Mouse (Mus musculus): Measurements from ENCODE around the gene Gsn.

The Gsn gene

GRCm38 (mm10) chr2:35255004-35255403 lies 1.2 kb upstream of the Gsn start:
- DNase-seq (ENCODE audit: low read depth), result no peak

DNA sequence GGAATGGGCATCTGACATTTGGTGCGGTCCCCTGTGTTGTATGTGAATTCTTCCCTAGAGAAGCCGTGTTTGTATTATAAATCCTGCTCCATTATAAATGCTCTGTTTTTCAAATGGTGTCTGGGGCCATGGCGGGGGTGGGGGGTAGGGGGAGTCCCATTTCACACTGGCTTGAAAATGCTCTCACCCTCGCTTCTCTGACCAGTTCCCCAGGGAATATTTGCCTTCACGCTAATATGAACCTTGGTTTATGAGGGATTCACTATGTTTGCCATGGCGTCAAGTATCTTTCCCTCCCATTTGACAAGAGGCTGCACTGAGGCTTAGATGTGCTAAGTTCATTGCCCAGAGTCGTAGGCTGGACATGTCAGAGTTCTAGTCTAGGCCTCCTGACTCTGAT lies 718 bp upstream of the Gsn start:
- DNase-seq (ENCODE audit: low read depth), result no peak

- DNase-seq (ENCODE audit: low read depth), result no peak
These were observed 752 bp downstream of the Gsn start for GRCm38 (mm10) chr2:35256932-35257331.

DNA sequence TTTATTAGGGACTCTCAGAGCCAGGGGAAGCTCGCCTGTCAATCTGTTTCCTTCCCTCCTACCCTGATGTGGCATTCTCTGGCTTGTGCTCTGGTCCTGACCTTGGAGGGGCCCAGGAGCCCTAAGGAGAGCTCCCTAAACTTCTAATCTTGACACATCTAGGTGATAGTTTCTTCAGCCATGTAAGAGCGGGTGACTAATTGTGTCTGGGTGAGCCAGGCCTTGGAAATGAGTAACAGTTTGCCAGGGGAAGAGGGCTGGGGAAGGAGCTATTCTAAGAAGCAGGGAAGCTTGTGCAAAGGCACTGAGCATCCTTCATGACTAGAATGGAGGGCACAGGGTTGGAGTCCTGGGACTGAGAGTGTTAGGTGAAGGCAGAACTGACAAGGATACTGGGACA lies 1.7 kb downstream of the Gsn start:
- no peak for DNase-seq (ENCODE audit: low read depth)

DNA sequence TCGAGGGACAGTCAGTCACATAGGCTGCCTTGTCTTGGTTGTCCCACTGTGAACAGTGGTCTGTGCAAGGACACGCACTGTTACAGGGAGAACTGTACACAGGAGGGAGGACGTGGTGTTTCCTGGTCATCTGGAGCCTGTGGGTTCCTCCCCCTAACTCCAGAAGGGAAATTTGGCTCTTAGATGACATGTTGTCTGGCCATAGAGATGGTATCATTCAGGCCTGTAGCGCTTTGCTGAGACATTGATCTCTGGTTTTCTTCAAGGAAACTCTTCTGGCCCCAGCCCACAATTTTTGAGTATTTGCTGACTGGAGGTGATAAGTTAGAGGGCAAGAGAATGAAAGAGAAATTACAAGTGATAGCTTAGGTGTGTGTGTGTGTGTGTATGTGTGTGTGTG lies 2.4 kb downstream of the Gsn start:
- no peak for DNase-seq (ENCODE audit: low read depth)

GRCm38 (mm10) chr2:35259338-35260080 lies 3.3 kb downstream of the Gsn start:
- no peak for DNase-seq (ENCODE audit: low read depth)

DNA sequence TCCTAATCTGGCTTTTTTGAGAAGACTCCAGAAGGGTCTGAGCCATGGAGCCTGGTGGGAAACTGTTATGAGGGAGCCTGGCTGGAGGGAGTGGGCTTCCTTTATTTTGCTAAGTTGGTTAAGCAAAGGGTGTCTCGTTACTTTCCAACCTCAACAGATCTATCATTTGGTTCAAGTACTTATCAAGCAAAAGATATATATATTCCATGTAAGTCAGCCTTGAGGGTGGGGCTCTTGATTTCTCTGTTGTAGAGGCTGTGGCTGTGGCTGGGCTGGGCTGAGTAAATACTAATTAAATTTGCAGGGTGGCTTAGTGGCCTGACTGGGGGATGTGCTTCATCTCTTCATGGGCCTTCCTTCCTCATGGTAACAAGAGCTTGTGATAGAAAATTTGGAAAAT lies 4.1 kb downstream of the Gsn start:
- DNase-seq (ENCODE audit: low read depth), result no peak

DNA sequence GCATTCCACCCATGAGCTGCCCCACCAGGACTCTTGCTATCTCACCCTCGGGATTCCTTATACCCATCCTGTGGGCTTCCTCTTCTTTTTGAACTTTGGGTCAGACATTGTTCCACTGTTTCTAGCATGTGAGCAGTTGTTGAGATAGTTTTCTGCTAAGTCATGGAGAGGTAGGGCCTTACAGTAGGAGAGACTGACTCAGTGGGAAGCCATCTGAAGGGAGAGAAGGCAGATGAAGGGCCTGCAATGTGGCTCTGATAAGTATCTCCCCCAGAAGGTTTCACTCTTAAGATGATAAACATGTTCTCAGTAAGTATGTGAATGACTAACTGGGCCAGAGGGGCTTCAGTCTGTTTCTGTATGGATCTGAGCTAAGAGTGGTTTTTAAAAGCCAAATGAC lies 7.9 kb downstream of the Gsn start:
- DNase-seq (ENCODE audit: low read depth), result no peak

DNA sequence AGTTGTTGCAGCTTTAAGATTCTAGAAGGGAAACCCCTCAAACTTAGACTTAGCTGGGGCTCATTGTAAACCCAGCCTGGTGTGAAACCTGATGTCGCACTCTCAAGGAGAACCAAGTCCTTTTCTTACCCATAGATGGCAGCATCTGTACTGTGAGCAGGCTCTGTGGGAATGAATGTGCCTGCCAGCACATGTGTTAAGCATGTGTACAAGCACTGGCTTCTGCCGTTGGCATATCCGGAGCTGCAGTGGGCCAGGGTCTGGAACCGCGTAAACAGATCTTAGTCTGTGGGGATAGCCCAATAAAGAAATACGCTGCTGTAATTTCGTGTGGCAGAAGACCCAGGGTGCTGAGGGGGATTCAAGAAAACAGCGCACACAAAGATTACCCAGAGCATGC lies 9.1 kb downstream of the Gsn start:
- DNase-seq (ENCODE audit: low read depth), result no peak

GRCm38 (mm10) chr2:35265775-35266174 lies 9.6 kb downstream of the Gsn start:
- no peak for DNase-seq (ENCODE audit: low read depth)

- DNase-seq (ENCODE audit: low read depth), result no peak
These were observed 10.2 kb downstream of the Gsn start for GRCm38 (mm10) chr2:35266251-35266905.

DNA sequence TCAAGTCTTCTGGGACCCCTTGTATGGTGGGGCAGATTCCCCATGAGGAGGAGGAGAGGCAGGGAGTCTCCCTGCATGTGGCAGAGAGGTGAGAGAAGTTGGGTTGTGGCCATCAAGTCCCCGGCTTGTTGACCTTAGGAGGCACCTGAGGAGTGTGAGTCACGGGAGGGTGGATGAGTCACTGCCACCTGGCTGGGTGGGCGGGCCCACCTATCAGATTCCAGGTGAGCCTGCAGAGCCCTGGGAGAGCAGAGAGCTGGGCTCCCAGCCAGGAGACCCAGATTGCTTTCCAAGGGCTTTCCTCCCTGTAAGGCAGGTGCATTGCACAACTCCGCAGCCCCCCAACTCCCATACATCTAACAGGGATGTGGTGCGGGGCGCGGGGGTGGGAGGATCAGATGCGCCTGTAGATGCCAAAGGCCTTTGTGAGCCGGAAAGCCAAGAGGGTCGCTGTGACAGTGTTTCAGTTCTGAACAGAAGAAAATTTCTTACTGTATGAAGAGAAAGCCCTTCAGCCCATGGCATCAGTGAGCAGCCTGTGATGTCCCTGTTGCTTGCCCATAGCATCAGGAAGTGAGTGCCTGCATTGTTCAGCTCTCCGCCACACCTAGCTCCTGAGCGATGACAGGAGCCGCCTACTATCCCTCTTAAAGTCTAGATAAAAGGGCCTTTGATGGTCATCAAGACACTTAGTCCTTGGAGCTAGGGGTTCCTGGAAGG lies 11.1 kb downstream of the Gsn start:
- DNase-seq (ENCODE audit: low read depth), result no peak

- DNase-seq (ENCODE audit: low read depth), result no peak
These were observed 11.8 kb downstream of the Gsn start for GRCm38 (mm10) chr2:35267876-35268566.

- DNase-seq (ENCODE audit: low read depth), result no peak
These were observed 13.0 kb downstream of the Gsn start for GRCm38 (mm10) chr2:35269136-35269535.

- DNase-seq (ENCODE audit: low read depth), result no peak
These were observed 13.6 kb downstream of the Gsn start for GRCm38 (mm10) chr2:35269716-35270260.

- peak; percentile 34 for DNase-seq (ENCODE audit: low read depth)
These were observed 14.4 kb downstream of the Gsn start for GRCm38 (mm10) chr2:35270531-35270984.

DNA sequence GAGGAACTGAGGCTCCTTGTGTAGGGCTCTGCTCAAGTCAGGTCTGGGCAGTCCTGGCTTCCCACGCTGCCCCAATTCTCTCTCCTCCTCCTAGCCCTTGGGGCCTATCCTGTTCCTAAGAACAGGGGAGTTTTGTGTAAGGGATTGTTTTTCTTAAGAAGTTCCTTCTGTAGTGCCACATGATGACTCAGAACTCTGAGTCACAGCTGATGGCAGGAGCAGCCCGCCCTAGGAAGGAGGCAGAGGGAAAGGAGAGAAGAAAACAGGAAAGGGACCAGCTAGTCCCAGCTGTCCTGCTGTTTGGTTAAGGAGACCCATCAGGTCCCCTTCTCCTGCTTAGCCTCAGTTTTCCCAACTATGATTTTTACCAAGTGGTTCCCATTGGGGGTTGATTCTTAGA lies 15.6 kb downstream of the Gsn start:
- no peak for DNase-seq (ENCODE audit: low read depth)

GRCm38 (mm10) chr2:35272881-35273280 lies 16.7 kb downstream of the Gsn start:
- no peak for DNase-seq (ENCODE audit: low read depth)

GRCm38 (mm10) chr2:35273536-35273935 lies 17.4 kb downstream of the Gsn start:
- no peak for DNase-seq (ENCODE audit: low read depth)

DNA sequence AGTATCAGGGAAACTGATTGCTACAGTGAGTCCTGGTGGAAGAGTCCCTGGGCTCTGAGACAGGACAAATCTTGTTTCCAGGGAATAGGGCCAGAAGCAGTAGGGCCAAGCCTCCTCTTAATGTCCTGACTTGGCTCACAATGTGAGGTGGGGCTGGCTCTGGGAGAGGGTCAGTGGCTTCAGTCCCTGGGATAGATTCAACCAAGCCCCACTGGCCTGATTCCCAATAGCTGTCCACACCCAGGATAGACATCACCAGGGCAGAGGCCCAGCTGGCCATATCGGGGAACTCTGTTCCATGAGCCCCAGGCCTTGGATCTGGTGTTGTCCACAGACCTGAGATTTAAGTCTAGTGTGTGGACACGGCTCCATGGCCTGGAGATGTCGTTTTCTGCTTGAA lies 21.5 kb downstream of the Gsn start:
- no peak for DNase-seq (ENCODE audit: low read depth)

- DNase-seq (ENCODE audit: low read depth), result no peak
These were observed 22.4 kb downstream of the Gsn start for GRCm38 (mm10) chr2:35278371-35279210.
